Mouse (Mus musculus) megakaryocyte, embryonic 14.5 days (primary cell): Measurements from ENCODE around the gene Ino80b.

Experiments used
- FLI1 ChIP-seq: IDR thresholded peaks from 2 replicates; pipeline ENCODE4 v1.6.1; 2012; ENCODE audit warnings: low read length, inconsistent platforms, mixed read lengths
- GATA1 ChIP-seq: IDR thresholded peaks from 3 replicates; pipeline ENCODE4 v1.6.1; 2012; ENCODE audit warnings: mixed read lengths, low read length, inconsistent platforms, borderline replicate concordance

GRCm38 (mm10) chr6:83101688-83102556, 23.3 kb downstream of the Ino80b start:
- TF ChIP-seq GATA1 (no peak), FLI1 (no peak)
